Comparison of ENCODE assay signal across 8 mouse cellular contexts in the genomic region with DNA sequence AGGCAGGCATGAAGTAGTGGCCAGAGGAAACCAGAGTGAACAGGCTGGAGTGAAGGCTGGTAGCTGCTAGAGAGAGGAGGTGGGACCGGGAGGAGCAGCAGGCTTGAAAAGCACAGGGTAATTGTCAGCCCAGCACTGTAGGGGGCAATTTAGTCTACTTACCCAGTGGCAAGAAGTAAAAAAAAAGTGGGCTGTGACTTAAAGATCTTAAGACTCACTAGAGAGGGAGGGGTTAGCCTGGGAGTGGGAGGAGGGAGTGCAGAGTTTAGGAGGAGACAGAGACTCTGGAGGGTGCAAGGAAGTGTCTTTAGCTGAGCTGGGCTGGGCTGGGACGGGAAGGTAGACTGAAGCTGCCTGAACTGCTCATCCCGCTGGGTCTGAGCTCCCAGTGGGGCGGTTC. TPM values are rescaled to one million over a fixed set of nuclear protein-coding genes. Genes with fewer than 3 reads are reported as not detected.
DNase-seq lines count a peak whose midpoint lies in the region; ATAC-seq lines count a peak whose summit lies in the region.

Gene Aplnr (plus strand): TSS at position 137 of the 400 bp plus-strand sequence.

- DNase-seq in ES-CJ7 (ENCODE audit: low read depth, low spot score) = peak; percentile 68
- no peak for DNase-seq in B cell, adult 2 months
- no peak for DNase-seq in urinary bladder, postnatal 25 days (ENCODE audit: low spot score)

- H3K4me1 ChIP-seq in brown adipose tissue, adult 24 weeks (ENCODE audit: control insufficient read depth, insufficient read depth, insufficient read length, low read length) = peaks cover 29% of the 10 kb centered on the region
- peaks cover 11% of the 10 kb centered on the region for H3K4me1 ChIP-seq in heart, embryonic 16.5 days (ENCODE audit: control insufficient read depth, insufficient read depth, low read length)
- no peaks in the 10 kb centered on the region for H3K4me1 ChIP-seq in limb, embryonic 12.5 days (replicated peaks)
- H3K4me1 ChIP-seq in neural tube, embryonic 12.5 days = no peaks in the 10 kb centered on the region

- peak within 1 kb of the TSS; percentile 94 for H3K27ac ChIP-seq in brown adipose tissue, adult 24 weeks (replicated peaks; ENCODE audit: low read depth, low read length)
- H3K27ac ChIP-seq in heart, embryonic 16.5 days (ENCODE audit: low read length) = peak within 1 kb of the TSS; percentile 50; the same call in 1 of the 2 replicates
- H3K27ac ChIP-seq in limb, embryonic 12.5 days = no peak within 1 kb of the TSS
- no peak within 1 kb of the TSS for H3K27ac ChIP-seq in neural tube, embryonic 12.5 days

- no peak within 1 kb of the TSS for H3K4me2 ChIP-seq in heart, embryonic 16.5 days (ENCODE audit: low read depth, low read length)
- no peak within 1 kb of the TSS for H3K4me2 ChIP-seq in limb, embryonic 12.5 days
- no peak within 1 kb of the TSS for H3K4me2 ChIP-seq in neural tube, embryonic 12.5 days (replicated peaks)

- H3K9me3 ChIP-seq in heart, embryonic 16.5 days (replicated peaks; ENCODE audit: control insufficient read depth, low read length) = no peaks in the 10 kb centered on the region
- no peaks in the 10 kb centered on the region for H3K9me3 ChIP-seq in limb, embryonic 12.5 days
- H3K9me3 ChIP-seq in neural tube, embryonic 12.5 days = no peaks in the 10 kb centered on the region

- peak within 1 kb of the TSS; percentile 0 for H3K9ac ChIP-seq in heart, embryonic 16.5 days (ENCODE audit: low read length)
- no peak within 1 kb of the TSS for H3K9ac ChIP-seq in limb, embryonic 12.5 days (replicated peaks)
- H3K9ac ChIP-seq in neural tube, embryonic 12.5 days = no peak within 1 kb of the TSS

- H3K27me3 ChIP-seq in heart, embryonic 16.5 days (ENCODE audit: control insufficient read depth, insufficient read depth, low read length) = no peaks in the 10 kb centered on the region
- peaks cover 22% of the 10 kb centered on the region for H3K27me3 ChIP-seq in limb, embryonic 12.5 days
- H3K27me3 ChIP-seq in neural tube, embryonic 12.5 days (replicated peaks) = no peaks in the 10 kb centered on the region

- peak; percentile 39; the same call in 1 of the 2 replicates for ATAC-seq in heart, embryonic 16.5 days (replicated peaks; ENCODE audit: extremely low read depth, insufficient read depth, low FRiP score)
- 0 out of 2 replicates have a peak, but pooled peaks have one; percentile 32 for ATAC-seq in limb, embryonic 12.5 days (ENCODE audit: insufficient number of reproducible peaks, insufficient read depth, low FRiP score, low TSS enrichment, low read depth)
- no peak for ATAC-seq in neural tube, embryonic 12.5 days (ENCODE audit: low FRiP score, low read depth)
- ATAC-seq in inflammation-experienced regulatory T-cells, adult 6 months = no peak

- 39% methylated on average over 4 of the region's 4 CpGs for WGBS in heart, embryonic 16.5 days
- WGBS in limb, embryonic 12.5 days = 7% methylated on average over 4 of the region's 4 CpGs
- WGBS in neural tube, embryonic 12.5 days = 4% methylated on average over 4 of the region's 4 CpGs

- H3K36me3 ChIP-seq in heart, embryonic 16.5 days (ENCODE audit: control insufficient read depth, insufficient read depth) = no peaks in the 10 kb centered on the region
- no peaks in the 10 kb centered on the region for H3K36me3 ChIP-seq in limb, embryonic 12.5 days
- no peaks in the 10 kb centered on the region for H3K36me3 ChIP-seq in neural tube, embryonic 12.5 days

- H3K4me3 ChIP-seq in brown adipose tissue, adult 24 weeks (ENCODE audit: insufficient read depth, low read depth, low read length) = peak within 1 kb of the TSS; percentile 73
- peak within 1 kb of the TSS; percentile 42 for H3K4me3 ChIP-seq in heart, embryonic 16.5 days (ENCODE audit: low read length)
- H3K4me3 ChIP-seq in limb, embryonic 12.5 days (replicated peaks) = 0 out of 2 replicates have a peak within 1 kb of the TSS, but pooled peaks have one; percentile 7
- H3K4me3 ChIP-seq in neural tube, embryonic 12.5 days = no peak within 1 kb of the TSS; the same call in 1 of the 2 replicates

RNA-seq across cellular contexts. Expression of gene Aplnr, which starts in this region (rescaled TPM):
- polyA plus RNA-seq in brown adipose tissue, adult 24 weeks (2012; ENCODE audit: insufficient read depth, insufficient read length, missing spikeins) = 6.1 and 16.7 TPM in 2 replicates
- 42.9 and 53.3 TPM in 2 replicates for polyA plus RNA-seq in heart, embryonic 16.5 days (2015; fragmentation: Nextera tagmentation; extraction: Ambion mirVana)
- 39.0 and 39.1 TPM in 2 replicates for polyA plus RNA-seq in limb, embryonic 12.5 days (2016; fragmentation: Nextera tagmentation; extraction: Ambion mirVana)
- polyA plus RNA-seq in neural tube, embryonic 12.5 days (2016; fragmentation: Nextera tagmentation; extraction: Ambion mirVana) = 37.8 and 42.3 TPM in 2 replicates
- polyA plus RNA-seq in inflammation-experienced regulatory T-cells, adult 6 months (2017; shearing (Covaris generic)) = not detected

Comparison
In these comparisons a context has a peak if more than half of its experiments do, and no peak if none do; other contexts are left out.
1. H3K27ac ChIP-seq: peak in brown adipose tissue, adult 24 weeks (single experiment) and heart, embryonic 16.5 days (single experiment); none in limb, embryonic 12.5 days (single experiment) and neural tube, embryonic 12.5 days (single experiment).
2. ATAC-seq: peak in heart, embryonic 16.5 days (single experiment) and limb, embryonic 12.5 days (single experiment); none in neural tube, embryonic 12.5 days (single experiment) and inflammation-experienced regulatory T-cells, adult 6 months (single experiment).